Mouse (Mus musculus): ENCODE measurements around the gene Sass6. TPM values are rescaled to one million over a fixed set of nuclear protein-coding genes. Genes with fewer than 3 reads are reported as not detected.

The Sass6 gene
- polyA plus RNA-seq, 1 experiment from 2014 or later = 14.4 TPM

- Histone ChIP-seq H3K36me3 (ENCODE audit: control insufficient read depth, insufficient read depth, low read length) (peaks cover 8% of the 10 kb centered on the region; the same call in 1 of the 2 replicates), H3K9ac (ENCODE audit: low read depth, low read length) (peak overlapping the region; percentile 90), H3K27me3 (replicated peaks; ENCODE audit: control insufficient read depth, insufficient read depth, low read length) (no peaks in the 10 kb centered on the region), H3K4me1 (ENCODE audit: control insufficient read depth, insufficient read depth, low read length) (no peaks in the 10 kb centered on the region; the same call in 1 of the 2 replicates), H3K4me3 (ENCODE audit: low read length) (peak overlapping the region; percentile 94), H3K27ac (ENCODE audit: low read length) (peak overlapping the region; percentile 83), H3K4me2 (ENCODE audit: low read depth, low read length) (peak overlapping the region; percentile 35), H3K9me3 (ENCODE audit: control insufficient read depth, low read length) (no peaks in the 10 kb centered on the region)
- ATAC-seq = peak; percentile 73
- WGBS = 2% methylated on average over 22 of the region's 22 CpGs
Measured at GRCm38 (mm10) chr3:116594076-116594727, 580 bp upstream of the Sass6 start.

GRCm38 (mm10) chr3:116595603-116595991, 815 bp downstream of the Sass6 start:
- H3K27me3 ChIP-seq (replicated peaks; ENCODE audit: control insufficient read depth, insufficient read depth, low read length) = no peaks in the 10 kb centered on the region
- peak overlapping the region; percentile 53 for H3K4me2 ChIP-seq (ENCODE audit: low read depth, low read length)
- 0 out of 2 replicates have a peak, but pooled peaks cover 5% of the 10 kb centered on the region for H3K36me3 ChIP-seq (ENCODE audit: control insufficient read depth, insufficient read depth, low read length)
- peak overlapping the region; percentile 94 for H3K4me3 ChIP-seq (ENCODE audit: low read length)
- ATAC-seq = no peak
- peak overlapping the region; percentile 90 for H3K9ac ChIP-seq (ENCODE audit: low read depth, low read length)
- WGBS = 6% methylated on average over 10 of the region's 10 CpGs
- H3K27ac ChIP-seq (ENCODE audit: low read length) = no peak overlapping the region
- no peaks in the 10 kb centered on the region for H3K9me3 ChIP-seq (ENCODE audit: control insufficient read depth, low read length)
- no peaks in the 10 kb centered on the region; the same call in 1 of the 2 replicates for H3K4me1 ChIP-seq (ENCODE audit: control insufficient read depth, insufficient read depth, low read length)

GRCm38 (mm10) chr3:116599705-116600104, 4.9 kb downstream of the Sass6 start:
- no peaks in the 10 kb centered on the region for H3K9me3 ChIP-seq (ENCODE audit: control insufficient read depth, low read length)
- H3K27ac ChIP-seq (ENCODE audit: low read length) = no peak overlapping the region
- no peaks in the 10 kb centered on the region for H3K36me3 ChIP-seq (ENCODE audit: control insufficient read depth, insufficient read depth, low read length)
- no peak overlapping the region for H3K4me2 ChIP-seq (ENCODE audit: low read depth, low read length)
- ATAC-seq = peak; percentile 56; the same call in 1 of the 2 replicates
- no peak overlapping the region for H3K9ac ChIP-seq (ENCODE audit: low read depth, low read length)
- H3K27me3 ChIP-seq (replicated peaks; ENCODE audit: control insufficient read depth, insufficient read depth, low read length) = no peaks in the 10 kb centered on the region
- no peaks in the 10 kb centered on the region for H3K4me1 ChIP-seq (ENCODE audit: control insufficient read depth, insufficient read depth, low read length)
- H3K4me3 ChIP-seq (ENCODE audit: low read length) = no peak overlapping the region
- 54% methylated on average over 2 of the region's 2 CpGs for WGBS

- Histone ChIP-seq H3K4me2 (ENCODE audit: low read depth, low read length) (no peak overlapping the region), H3K27me3 (replicated peaks; ENCODE audit: control insufficient read depth, insufficient read depth, low read length) (no peaks in the 10 kb centered on the region), H3K27ac (ENCODE audit: low read length) (no peak overlapping the region), H3K36me3 (ENCODE audit: control insufficient read depth, insufficient read depth, low read length) (no peaks in the 10 kb centered on the region), H3K4me1 (ENCODE audit: control insufficient read depth, insufficient read depth, low read length) (no peaks in the 10 kb centered on the region), H3K9me3 (ENCODE audit: control insufficient read depth, low read length) (no peaks in the 10 kb centered on the region), H3K9ac (ENCODE audit: low read depth, low read length) (no peak overlapping the region), H3K4me3 (ENCODE audit: low read length) (no peak overlapping the region)
- ATAC-seq = no peak
- WGBS = 87% methylated on average over 5 of the region's 5 CpGs
Measured at GRCm38 (mm10) chr3:116601005-116601404, 6.2 kb downstream of the Sass6 start.

GRCm38 (mm10) chr3:116601781-116602180, 7.0 kb downstream of the Sass6 start:
- no peak for ATAC-seq
- Histone ChIP-seq H3K27ac (ENCODE audit: low read length) (no peak overlapping the region), H3K9ac (ENCODE audit: low read depth, low read length) (no peak overlapping the region), H3K36me3 (ENCODE audit: control insufficient read depth, insufficient read depth, low read length) (no peaks in the 10 kb centered on the region), H3K27me3 (replicated peaks; ENCODE audit: control insufficient read depth, insufficient read depth, low read length) (no peaks in the 10 kb centered on the region), H3K4me2 (ENCODE audit: low read depth, low read length) (no peak overlapping the region), H3K4me1 (ENCODE audit: control insufficient read depth, insufficient read depth, low read length) (no peaks in the 10 kb centered on the region), H3K4me3 (ENCODE audit: low read length) (no peak overlapping the region), H3K9me3 (ENCODE audit: control insufficient read depth, low read length) (no peaks in the 10 kb centered on the region)
- 92% methylated on average over 5 of the region's 5 CpGs for WGBS

GRCm38 (mm10) chr3:116604570-116604969, 9.8 kb downstream of the Sass6 start:
- 81% methylated on average over 9 of the region's 9 CpGs for WGBS
- no peaks in the 10 kb centered on the region for H3K27me3 ChIP-seq (replicated peaks; ENCODE audit: control insufficient read depth, insufficient read depth, low read length)
- H3K4me3 ChIP-seq (ENCODE audit: low read length) = no peak overlapping the region
- H3K9me3 ChIP-seq (ENCODE audit: control insufficient read depth, low read length) = no peaks in the 10 kb centered on the region
- no peaks in the 10 kb centered on the region for H3K36me3 ChIP-seq (ENCODE audit: control insufficient read depth, insufficient read depth, low read length)
- H3K4me1 ChIP-seq (ENCODE audit: control insufficient read depth, insufficient read depth, low read length) = no peaks in the 10 kb centered on the region
- no peak overlapping the region for H3K4me2 ChIP-seq (ENCODE audit: low read depth, low read length)
- H3K9ac ChIP-seq (ENCODE audit: low read depth, low read length) = no peak overlapping the region
- H3K27ac ChIP-seq (ENCODE audit: low read length) = no peak overlapping the region
- ATAC-seq = no peak

GRCm38 (mm10) chr3:116614295-116614892, 19.6 kb downstream of the Sass6 start, which contains the start of gene Trmt13:
Gene Trmt13, minus strand, starts transcription at chr3:116614587.
- H3K36me3 ChIP-seq (ENCODE audit: control insufficient read depth, insufficient read depth, low read length) = no peaks in the 10 kb centered on the region; the same call in 1 of the 2 replicates
- H3K4me2 ChIP-seq (ENCODE audit: low read depth, low read length) = no peak within 1 kb of the TSS
- peak; percentile 68 for ATAC-seq

GRCm38 (mm10) chr3:116615318-116616068, 20.7 kb downstream of the Sass6 start:
- H3K27ac ChIP-seq (ENCODE audit: low read length) = no peak overlapping the region
- H3K4me1 ChIP-seq (ENCODE audit: control insufficient read depth, insufficient read depth, low read length) = no peaks in the 10 kb centered on the region
- no peak overlapping the region for H3K4me3 ChIP-seq (ENCODE audit: low read length)
- WGBS = 85% methylated on average over 8 of the region's 8 CpGs
- H3K9ac ChIP-seq (ENCODE audit: low read depth, low read length) = no peak overlapping the region
- H3K27me3 ChIP-seq (replicated peaks; ENCODE audit: control insufficient read depth, insufficient read depth, low read length) = no peaks in the 10 kb centered on the region
- H3K36me3 ChIP-seq (ENCODE audit: control insufficient read depth, insufficient read depth, low read length) = no peaks in the 10 kb centered on the region; the same call in 1 of the 2 replicates
- no peak overlapping the region for H3K4me2 ChIP-seq (ENCODE audit: low read depth, low read length)
- no peaks in the 10 kb centered on the region for H3K9me3 ChIP-seq (ENCODE audit: control insufficient read depth, low read length)
- ATAC-seq = no peak

More at GRCm38 (mm10) chr3:116614295-116614892, 19.6 kb downstream of the Sass6 start, which contains the start of gene Trmt13:
- no peaks in the 10 kb centered on the region for H3K9me3 ChIP-seq (ENCODE audit: control insufficient read depth, low read length)
- H3K4me1 ChIP-seq (ENCODE audit: control insufficient read depth, insufficient read depth, low read length) = no peaks in the 10 kb centered on the region
- no peak within 1 kb of the TSS for H3K27ac ChIP-seq (ENCODE audit: low read length)
- WGBS = 60% methylated on average over 10 of the region's 10 CpGs
- H3K4me3 ChIP-seq (ENCODE audit: low read length) = no peak within 1 kb of the TSS
- no peak within 1 kb of the TSS for H3K9ac ChIP-seq (ENCODE audit: low read depth, low read length)
- no peaks in the 10 kb centered on the region for H3K27me3 ChIP-seq (replicated peaks; ENCODE audit: control insufficient read depth, insufficient read depth, low read length)

GRCm38 (mm10) chr3:116618855-116619254, 24.1 kb downstream of the Sass6 start:
- Histone ChIP-seq H3K4me3 (ENCODE audit: low read length) (no peak overlapping the region), H3K27ac (ENCODE audit: low read length) (no peak overlapping the region), H3K9me3 (ENCODE audit: control insufficient read depth, low read length) (no peaks in the 10 kb centered on the region), H3K4me2 (ENCODE audit: low read depth, low read length) (no peak overlapping the region), H3K4me1 (ENCODE audit: control insufficient read depth, insufficient read depth, low read length) (no peaks in the 10 kb centered on the region), H3K36me3 (ENCODE audit: control insufficient read depth, insufficient read depth, low read length) (no peaks in the 10 kb centered on the region; the same call in 1 of the 2 replicates), H3K9ac (ENCODE audit: low read depth, low read length) (no peak overlapping the region), H3K27me3 (replicated peaks; ENCODE audit: control insufficient read depth, insufficient read depth, low read length) (no peaks in the 10 kb centered on the region)
- 74% methylated on average over 6 of the region's 6 CpGs for WGBS
- no peak for ATAC-seq
